Mouse (Mus musculus): ENCODE data around the gene Usp53.

DNA sequence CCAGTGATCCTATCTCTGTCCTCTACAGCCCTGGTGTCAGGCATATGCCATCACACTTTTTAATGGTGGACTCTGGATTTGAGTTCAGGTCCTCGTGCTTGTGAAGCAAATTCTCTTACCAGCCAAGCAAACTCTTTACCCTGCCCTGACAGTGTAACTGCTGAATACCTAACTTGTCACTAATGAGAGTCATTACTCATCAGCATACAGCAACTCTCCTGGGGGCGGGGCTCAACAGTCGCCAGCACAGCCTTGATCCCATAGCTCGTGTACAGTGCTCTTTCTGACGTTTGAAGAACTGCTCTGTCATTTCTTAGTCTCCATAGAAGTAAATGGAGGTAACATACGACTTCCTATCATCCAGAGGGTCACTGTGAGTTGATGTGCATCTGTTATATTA is 86.1 kb downstream of the Usp53 start:
- TF ChIP-seq GATA1 (IDR thresholded peaks at IDR 0.05; ENCODE audit: low read length) = no peak
- TF ChIP-seq TAL1 (IDR thresholded peaks at IDR 0.05; ENCODE audit: low read length) = no peak

Data from erythroblast, embryonic 14.5 days (primary cell).